Mouse (Mus musculus): ENCODE data around the gene Tmcc1. TPM values are rescaled to one million over a fixed set of nuclear protein-coding genes. Genes with fewer than 3 reads are reported as not detected.

Gene Tmcc1
- total RNA-seq, 2 experiments from 2014 or later = 70.3 to 80.1 TPM

- intact Hi-C loops (cut with DNase I) = no loop called here
- DNase-seq (ENCODE audit: low spot score in 2 of 2) = no peak
These were observed 155.1 kb downstream of the Tmcc1 start for GRCm38 (mm10) chr6:116038222-116038621.

GRCm38 (mm10) chr6:116037281-116037831 is 155.9 kb downstream of the Tmcc1 start:
- peak; percentile 18 to 66 for DNase-seq (ENCODE audit: low spot score in 2 of 2)
- intact Hi-C loops (cut with DNase I) = no loop called here

GRCm38 (mm10) chr6:116036555-116036954 is 156.7 kb downstream of the Tmcc1 start:
- no peak for DNase-seq (ENCODE audit: low spot score in 2 of 2)
- intact Hi-C loops (cut with DNase I) = no loop called here

- intact Hi-C loops (cut with DNase I) = no loop called here
- DNase-seq (ENCODE audit: low spot score in 2 of 2) = no peak
These were observed 162.2 kb downstream of the Tmcc1 start for GRCm38 (mm10) chr6:116031052-116031451.

- no peak for DNase-seq (ENCODE audit: low spot score in 2 of 2)
- intact Hi-C loops (cut with DNase I) = no loop called here
These were observed 168.6 kb downstream of the Tmcc1 start for GRCm38 (mm10) chr6:116024666-116025065.

- no peak for DNase-seq (ENCODE audit: low spot score in 2 of 2)
- intact Hi-C loops (cut with DNase I) = loop anchor here (1.0 kb wide), 1 partner anchor 21 kb away; no protein-coding TSS in a partner anchor
These were observed 171.3 kb downstream of the Tmcc1 start for GRCm38 (mm10) chr6:116021961-116022485.

- DNase-seq (ENCODE audit: low spot score in 2 of 2) = no peak
- intact Hi-C loops (cut with DNase I) = no loop called here
These were observed 177.4 kb downstream of the Tmcc1 start for GRCm38 (mm10) chr6:116015902-116016301.

GRCm38 (mm10) chr6:116014111-116014510 is 179.2 kb downstream of the Tmcc1 start:
- DNase-seq (ENCODE audit: low spot score in 2 of 2) = no peak
- intact Hi-C loops (cut with DNase I) = loop anchor here (5.0 kb wide), 1 partner anchor 558 kb away; no protein-coding TSS in a partner anchor

GRCm38 (mm10) chr6:116013687-116014086 is 179.6 kb downstream of the Tmcc1 start:
- intact Hi-C loops (cut with DNase I) = loop anchor here (5.0 kb wide), 1 partner anchor 559 kb away; no protein-coding TSS in a partner anchor

GRCm38 (mm10) chr6:116010541-116010940 is 182.7 kb downstream of the Tmcc1 start:
- intact Hi-C loops (cut with DNase I) = loop anchor here (1.0 to 5.0 kb wide), 2 partner anchors 118 to 562 kb away; no protein-coding TSS in a partner anchor

More at GRCm38 (mm10) chr6:116013687-116014086, 179.6 kb downstream of the Tmcc1 start:
- no peak for DNase-seq (ENCODE audit: low spot score in 2 of 2)

GRCm38 (mm10) chr6:116009426-116009825 is 183.9 kb downstream of the Tmcc1 start:
- intact Hi-C loops (cut with DNase I) = no loop called here
- no peak for DNase-seq (ENCODE audit: low spot score in 2 of 2)

More at GRCm38 (mm10) chr6:116010541-116010940, 182.7 kb downstream of the Tmcc1 start:
- peak; percentile 91 to 94 for DNase-seq (ENCODE audit: low spot score in 2 of 2)

- intact Hi-C loops (cut with DNase I) = loop anchor here (1.0 kb wide), 1 partner anchor 106 kb away; no protein-coding TSS in a partner anchor
These were observed 185.6 kb downstream of the Tmcc1 start for GRCm38 (mm10) chr6:116007561-116008173.

GRCm38 (mm10) chr6:116006731-116007130 is 186.6 kb downstream of the Tmcc1 start:
- DNase-seq (ENCODE audit: low spot score in 2 of 2) = no peak

More at GRCm38 (mm10) chr6:116007561-116008173, 185.6 kb downstream of the Tmcc1 start:
- no peak for DNase-seq (ENCODE audit: low spot score in 2 of 2)

GRCm38 (mm10) chr6:116005959-116006288 is 187.4 kb downstream of the Tmcc1 start:
- intact Hi-C loops (cut with DNase I) = no loop called here

More at GRCm38 (mm10) chr6:116006731-116007130, 186.6 kb downstream of the Tmcc1 start:
- intact Hi-C loops (cut with DNase I) = no loop called here

GRCm38 (mm10) chr6:116005275-116005958 is 187.9 kb downstream of the Tmcc1 start:
- intact Hi-C loops (cut with DNase I) = no loop called here
- no peak for DNase-seq (ENCODE audit: low spot score in 2 of 2)

More at GRCm38 (mm10) chr6:116005959-116006288, 187.4 kb downstream of the Tmcc1 start:
- DNase-seq (ENCODE audit: low spot score in 2 of 2) = no peak

GRCm38 (mm10) chr6:116004716-116005115 is 188.6 kb downstream of the Tmcc1 start:
- intact Hi-C loops (cut with DNase I) = no loop called here
- no peak for DNase-seq (ENCODE audit: low spot score in 2 of 2)

- DNase-seq (ENCODE audit: low spot score in 2 of 2) = no peak
- intact Hi-C loops (cut with DNase I) = no loop called here
These were observed 189.2 kb downstream of the Tmcc1 start for GRCm38 (mm10) chr6:116004069-116004468.

- intact Hi-C loops (cut with DNase I) = no loop called here
- DNase-seq (ENCODE audit: low spot score in 2 of 2) = no peak
These were observed 189.8 kb downstream of the Tmcc1 start for GRCm38 (mm10) chr6:116003516-116003915.

- no peak for DNase-seq (ENCODE audit: low spot score in 2 of 2)
- intact Hi-C loops (cut with DNase I) = no loop called here
These were observed 190.8 kb downstream of the Tmcc1 start for GRCm38 (mm10) chr6:116002311-116003104.

Measured in left cerebral cortex, postnatal 25 days (tissue).